Mouse (Mus musculus) lung, adult 18-20 months (tissue): ENCODE measurements around the gene Efna5.

Experiments
- DNase-seq, 2 experiments: peaks; one replicate each; pipeline ENCODE4 v3.0.0; 2022; ENCODE audit warnings: mixed read lengths in 2 of 2

The Efna5 gene

DNA sequence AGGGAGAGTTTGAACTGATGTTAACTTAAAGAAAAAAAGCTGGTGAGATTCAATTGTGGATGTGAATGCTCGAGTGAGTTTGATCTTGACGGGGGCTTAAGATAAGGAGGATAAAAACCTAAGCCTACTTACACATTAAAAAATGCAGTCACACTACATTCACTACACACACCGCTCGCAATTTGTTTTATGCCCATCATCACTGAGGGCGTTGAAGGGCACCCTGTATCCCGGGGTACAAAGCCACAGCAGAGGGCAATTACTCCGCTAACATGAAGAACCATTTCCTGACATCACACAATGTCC, 94.6 kb downstream of the Efna5 start:
- DNase-seq = no peak

DNA sequence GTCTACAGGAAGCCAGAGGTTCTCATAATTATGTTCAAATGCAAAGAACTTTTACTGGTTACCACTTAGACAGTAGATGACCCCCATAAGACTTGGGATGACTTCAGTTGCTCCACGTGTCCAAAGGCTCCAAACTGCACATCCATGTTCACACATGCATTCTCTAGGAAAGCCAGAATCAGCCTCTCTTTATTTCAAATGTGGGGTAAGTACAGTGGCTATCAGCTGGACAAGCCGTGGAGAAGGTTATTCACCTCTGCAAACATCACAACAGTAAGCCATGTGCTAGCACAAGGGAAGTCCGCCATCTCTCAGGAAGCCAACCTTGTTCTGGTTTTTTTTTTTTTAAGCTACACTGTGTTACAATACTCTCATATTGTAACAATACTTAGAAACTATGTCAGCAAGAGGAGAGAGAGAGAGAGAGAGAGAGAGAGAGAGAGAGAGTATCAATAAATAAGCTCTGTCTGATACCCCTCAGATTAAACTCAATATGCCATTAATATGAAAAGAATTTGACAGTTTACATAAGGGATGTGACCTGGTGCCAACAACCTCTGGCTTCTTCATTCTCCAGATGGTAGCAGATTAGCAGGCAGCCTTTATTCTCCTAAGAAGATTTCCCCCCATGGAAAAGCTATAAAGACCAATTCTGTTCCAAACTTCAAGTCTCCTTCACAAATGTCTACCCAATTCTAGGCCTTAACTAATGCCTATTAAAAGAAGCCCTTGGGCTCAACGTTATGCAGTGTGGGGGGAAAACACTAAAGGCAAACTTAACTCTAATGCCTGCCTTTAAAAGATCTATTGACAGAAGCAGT, 95.1 kb downstream of the Efna5 start:
- DNase-seq = no peak

DNA sequence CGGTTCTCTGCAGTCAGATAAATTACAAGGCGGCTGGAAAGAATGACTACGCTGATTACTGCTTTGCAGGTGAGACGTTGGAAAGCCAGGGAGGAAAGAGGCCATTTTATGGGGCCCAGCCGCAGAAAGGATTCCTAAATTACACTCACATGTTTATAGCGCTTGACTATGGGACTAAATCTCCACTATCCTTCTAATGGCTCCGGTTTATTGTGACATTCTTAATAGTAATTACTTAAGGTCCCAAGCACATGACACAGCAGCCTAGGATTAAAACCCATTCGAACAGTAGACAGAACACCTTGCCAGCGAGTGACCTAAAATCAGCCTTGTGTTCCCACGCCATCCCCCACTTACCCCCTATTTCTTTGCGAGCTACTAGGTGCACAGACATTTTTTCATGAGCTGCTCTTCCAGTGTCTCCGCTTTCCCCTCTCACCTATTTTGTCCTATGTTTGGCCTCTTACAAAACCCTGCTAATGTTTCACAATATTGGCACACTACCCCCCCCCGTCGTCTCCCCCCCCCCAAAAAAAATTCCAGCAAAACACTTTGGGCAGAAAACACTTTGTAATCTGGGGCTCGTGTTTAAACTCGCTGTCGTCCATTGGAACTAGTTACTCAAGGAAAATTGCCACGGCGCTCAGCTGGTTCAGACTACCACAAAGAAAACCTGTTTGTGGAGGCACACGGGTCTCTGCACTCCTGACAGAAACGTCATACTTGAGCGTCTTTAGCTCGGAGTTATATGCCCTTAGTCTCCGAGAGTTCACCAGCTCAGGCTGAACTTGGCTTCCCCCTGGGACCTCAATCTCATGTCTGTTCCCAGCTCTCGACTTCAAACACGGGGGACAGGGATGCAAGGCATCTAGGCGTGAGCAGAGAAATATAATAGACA, 96.6 kb downstream of the Efna5 start:
- peak; percentile 14 to 23 for DNase-seq

DNA sequence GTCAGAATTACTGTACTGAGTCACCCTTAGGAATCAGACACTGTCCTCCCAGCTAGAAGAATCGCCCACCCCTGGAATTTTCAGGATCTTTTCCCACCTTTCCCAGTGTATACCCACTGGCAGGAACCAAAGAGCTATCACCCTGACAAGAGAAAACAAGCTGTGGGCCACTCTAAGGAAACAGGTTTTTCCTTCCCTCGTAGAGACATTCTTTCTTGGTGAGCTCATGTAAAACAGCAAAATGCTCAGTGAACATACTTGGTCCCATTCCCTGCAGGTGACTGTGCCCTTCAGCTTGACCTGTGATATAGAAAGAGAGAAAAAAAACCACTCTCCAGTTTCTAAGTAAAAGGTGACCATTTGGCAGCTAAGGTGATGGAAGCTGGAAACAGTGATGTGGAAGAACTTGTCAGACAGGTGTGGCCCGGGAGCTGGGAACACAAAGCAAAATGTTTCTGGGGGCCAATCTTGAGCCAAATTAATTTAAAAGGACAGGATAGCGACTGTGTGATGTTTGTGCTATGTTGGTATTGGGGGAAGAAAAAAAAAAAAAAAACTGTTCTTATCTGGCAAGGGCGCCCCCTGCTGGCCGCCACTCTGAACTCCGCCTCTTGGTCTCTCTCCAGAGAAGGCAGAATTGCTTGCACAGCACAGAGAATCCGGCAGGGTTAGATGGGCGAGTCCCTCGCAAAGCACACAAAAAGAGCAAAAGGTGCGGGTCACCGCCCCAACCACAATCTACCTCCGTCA, 97.4 kb downstream of the Efna5 start:
- DNase-seq = peak; percentile 76 to 82

DNA sequence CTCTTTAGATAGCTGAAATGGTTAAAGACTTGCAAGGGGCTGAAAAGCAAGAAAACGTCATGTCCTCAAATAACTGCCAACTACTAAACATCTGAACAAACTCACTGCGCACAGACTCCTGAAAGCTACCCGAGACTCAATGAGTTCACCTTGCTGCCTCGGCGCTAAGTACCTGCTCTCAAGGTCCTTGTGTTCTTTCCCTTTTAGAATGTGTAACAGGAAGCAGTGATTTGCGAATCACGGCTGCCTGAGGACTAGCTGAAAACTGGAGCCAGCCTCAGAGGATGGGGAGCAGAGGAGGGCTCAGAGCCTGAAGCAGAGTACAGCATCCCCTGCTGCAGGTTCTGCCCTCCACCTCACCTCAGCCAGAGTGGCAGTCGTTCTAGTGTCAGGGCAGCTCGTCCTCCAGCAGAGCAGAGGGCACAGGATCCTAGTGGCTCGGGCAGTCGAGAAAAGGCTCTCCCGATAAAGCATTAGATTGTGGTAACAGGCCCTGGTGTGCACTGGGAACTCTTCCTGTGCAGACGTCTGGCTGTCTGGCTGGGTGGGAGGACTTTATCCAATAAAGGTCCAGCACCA, 98.2 kb downstream of the Efna5 start:
- peak; percentile 22 to 43 for DNase-seq

DNA sequence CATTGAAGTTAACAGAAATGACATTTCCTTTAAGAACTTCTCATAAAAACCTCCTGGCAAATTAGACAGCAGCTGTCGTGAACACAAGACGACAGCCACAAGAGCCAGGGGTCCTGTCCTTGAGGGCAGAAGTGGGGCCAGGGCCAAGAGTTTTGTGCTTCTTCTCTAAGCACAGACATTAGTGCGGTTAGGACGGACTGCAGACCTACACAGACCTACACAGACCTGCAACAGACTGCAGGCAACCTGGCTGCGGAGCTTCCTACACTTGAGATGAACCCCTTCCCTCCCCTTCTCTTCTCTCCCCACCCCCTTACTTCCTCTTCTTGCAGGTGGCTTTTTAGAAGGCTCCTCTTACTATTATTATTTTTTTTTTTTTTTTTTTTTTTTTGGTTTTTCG, 100.0 kb downstream of the Efna5 start:
- no peak for DNase-seq

DNA sequence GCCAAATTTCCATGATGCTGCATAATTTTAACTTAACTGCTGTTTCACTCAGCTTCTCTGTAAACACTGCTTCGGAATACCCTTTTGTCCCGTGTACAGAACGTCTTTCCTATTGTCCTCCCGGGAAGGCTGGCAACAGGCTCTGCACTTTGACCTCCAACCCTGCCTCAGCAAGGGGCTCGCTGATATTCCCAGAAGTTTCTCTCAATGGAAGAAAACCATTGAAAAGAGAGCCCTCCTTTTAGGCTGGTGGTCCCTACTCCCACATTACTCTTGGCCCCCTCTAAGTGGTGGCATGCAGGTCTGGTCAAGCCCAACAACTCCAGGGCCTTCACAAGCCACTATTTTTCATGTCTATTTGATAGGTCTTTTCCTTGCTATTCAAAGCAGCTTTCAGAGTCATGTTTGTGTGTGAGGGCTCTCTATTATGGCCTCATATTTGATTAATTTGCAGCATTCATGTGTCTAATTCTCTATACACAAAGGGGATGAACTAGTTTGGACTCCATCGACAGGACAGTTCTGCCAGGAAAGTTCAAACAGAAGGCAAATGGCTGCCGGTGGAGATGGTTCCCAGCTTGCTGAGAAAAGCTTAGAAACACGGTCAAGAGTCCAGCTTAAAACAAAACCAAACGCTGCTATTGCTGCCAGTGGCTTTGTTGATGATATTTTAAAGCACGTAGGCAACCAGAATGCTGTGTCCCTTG, 103.1 kb downstream of the Efna5 start:
- DNase-seq = no peak

DNA sequence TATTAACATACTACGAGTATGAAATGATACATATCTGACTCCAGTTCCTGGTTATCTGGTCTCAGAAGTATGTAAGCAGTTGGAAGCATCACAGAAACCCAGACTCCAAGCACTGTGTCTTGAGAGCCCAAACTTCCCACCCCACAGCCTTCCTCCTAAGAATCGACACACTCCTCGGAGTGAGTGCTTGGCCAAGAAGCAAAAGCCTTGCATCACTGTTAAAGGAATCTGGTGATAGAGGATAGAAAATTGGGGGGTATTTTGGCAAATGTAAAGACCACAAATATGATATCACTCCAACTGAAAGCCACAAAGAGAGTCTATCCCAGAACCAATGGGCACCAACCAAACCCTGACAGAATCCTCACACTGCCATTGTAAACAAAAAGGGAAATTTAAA, 104.4 kb downstream of the Efna5 start:
- DNase-seq = no peak

DNA sequence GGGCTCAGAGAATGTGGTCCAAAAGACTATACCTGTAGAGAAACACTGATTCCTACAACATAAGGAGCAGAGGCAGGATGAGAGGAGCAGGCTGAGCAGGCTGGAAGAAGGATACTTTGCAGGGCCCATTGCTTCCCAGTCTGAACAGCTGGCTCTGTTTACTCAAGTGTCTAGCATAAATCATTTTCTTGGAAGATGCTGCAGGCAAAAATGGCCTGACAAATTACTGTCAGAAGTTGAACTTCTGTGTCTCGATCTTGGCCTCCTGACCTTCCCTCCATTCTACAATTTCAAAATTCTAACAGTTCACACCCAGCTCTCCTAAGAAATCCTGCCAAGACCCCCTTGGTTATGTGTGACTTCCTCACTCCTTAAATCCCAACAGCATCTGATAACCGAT, 105.1 kb downstream of the Efna5 start:
- DNase-seq = peak in 1 of 2 experiments; percentile 21

DNA sequence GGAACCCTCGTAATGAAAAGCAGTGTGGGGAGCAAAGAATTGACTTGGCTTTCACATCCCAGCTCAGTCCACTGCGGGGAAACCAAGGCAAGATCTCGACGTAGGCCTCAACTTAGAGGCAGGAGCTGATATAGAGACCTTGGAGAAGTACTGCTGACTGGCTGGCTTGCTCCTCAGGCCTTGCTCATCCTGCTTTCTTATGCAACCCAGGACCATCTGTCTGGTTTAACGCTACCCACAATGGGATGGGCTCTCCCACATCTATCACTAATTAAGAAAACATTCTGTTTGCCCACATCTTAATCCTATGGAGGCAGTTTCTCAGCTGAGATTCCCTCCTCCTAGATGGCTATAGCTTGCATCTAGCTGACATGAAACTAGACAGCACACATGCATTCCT, 105.7 kb downstream of the Efna5 start:
- no peak for DNase-seq

DNA sequence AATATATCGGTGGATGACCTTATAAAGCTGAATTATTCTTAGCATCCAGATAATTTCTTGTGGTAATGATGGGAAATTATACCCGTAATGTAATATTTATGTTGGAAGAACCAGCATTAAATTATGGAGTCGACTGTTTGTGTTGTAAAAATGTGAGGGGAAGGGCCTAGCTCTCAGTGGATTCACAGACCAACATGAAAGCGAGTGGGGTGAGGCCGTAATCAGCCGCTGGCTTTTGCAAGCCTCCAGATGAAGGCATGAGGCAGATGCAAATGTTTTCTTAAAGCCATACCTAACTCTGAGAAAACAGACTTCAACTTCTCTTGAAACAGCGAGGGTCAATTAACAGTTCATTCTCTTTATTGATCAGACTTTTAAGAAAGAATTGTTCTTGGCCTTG, 106.4 kb downstream of the Efna5 start:
- no peak for DNase-seq

DNA sequence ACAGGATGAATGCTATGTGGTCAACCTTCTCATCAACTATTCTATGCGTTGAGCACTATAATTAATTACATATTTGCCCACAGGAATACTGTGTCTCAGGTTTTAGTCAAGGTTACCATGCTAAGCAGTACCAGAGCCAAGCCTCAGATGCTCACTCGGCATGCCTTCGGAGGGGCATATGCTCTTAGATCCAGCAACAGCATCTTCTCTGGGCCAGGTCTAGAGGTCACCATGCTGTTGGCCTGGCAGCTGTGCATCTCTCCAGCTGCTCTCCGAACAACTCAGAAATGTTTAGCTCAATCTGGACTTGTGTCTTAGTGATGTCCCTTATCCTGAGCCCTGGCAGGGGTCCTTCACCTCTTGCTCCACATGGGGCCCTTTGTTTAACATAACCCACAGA, 114.4 kb downstream of the Efna5 start:
- DNase-seq = no peak

DNA sequence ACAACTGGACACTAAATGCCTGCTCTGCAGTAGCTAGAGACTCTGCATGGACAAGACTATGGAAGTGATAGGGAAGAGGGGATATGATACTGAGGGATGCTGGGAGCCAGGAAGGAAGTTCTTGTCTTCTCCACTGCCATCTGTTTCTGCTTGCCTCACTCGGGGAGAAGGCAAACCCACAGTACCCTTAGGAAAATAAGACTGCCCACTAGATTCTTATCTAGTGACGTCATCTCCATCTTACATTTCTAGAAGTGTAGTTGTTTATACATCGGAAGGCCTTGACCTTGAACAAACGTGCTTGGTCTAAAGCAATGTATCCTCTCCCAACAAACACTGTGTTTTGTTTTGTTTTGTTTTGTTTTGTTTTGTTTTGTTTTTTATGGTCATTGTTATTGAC, 116.0 kb downstream of the Efna5 start:
- no peak for DNase-seq

DNA sequence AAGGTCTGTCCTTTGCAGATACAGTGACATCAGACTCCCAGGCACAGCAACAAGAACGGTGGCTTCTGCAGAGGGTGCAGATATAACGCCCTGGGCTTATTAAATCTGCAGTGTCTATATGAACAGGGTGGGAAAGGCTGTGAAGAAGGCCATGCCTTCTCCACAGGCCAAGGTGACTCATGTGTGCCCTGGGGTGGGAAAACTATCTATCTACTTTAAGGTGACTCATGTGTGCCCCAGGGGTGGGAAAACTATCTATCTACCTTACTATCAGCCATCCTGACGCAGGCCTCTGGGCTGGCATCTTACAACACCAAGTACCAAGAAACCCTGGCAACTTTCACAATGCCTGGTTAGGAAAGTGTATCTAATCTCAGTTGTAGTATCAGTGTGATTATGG, 124.2 kb downstream of the Efna5 start:
- no peak for DNase-seq

DNA sequence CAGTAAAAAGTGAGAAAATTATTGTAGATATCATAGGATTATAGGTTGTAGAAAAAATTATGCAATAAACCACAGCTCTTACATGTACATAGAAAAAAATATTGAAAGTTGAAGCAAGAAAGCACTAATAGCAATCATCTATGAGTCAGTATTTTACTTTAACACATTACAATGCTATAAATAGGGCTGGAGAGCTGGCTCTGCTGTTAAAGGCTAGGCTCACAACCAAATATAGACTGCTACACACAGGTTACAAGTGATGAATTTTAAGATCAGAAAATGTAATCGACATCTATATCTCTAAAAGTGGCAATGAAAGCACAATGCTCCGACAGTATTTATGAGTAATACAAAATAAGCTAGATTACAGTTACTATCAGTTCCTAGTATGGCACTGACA, 125.5 kb downstream of the Efna5 start:
- no peak for DNase-seq

DNA sequence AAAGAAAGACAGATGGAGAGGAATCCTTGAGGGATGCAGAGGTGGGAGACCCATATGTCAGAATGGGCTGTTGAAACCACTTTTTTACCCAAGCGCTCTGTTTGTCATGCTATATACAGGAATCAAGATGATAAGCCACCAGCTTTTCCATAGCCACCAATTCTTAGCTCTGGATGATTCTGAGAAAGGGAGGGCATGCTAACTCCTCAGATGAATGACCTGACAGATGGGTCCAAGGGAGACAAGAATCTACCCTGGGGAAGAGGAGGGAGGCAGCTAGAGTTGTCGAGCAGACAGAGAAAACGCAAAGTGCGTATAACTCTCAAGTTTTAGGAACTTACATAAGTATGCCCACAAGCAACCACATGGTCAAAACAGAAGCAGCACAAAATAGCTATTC, 126.5 kb downstream of the Efna5 start:
- no peak for DNase-seq

DNA sequence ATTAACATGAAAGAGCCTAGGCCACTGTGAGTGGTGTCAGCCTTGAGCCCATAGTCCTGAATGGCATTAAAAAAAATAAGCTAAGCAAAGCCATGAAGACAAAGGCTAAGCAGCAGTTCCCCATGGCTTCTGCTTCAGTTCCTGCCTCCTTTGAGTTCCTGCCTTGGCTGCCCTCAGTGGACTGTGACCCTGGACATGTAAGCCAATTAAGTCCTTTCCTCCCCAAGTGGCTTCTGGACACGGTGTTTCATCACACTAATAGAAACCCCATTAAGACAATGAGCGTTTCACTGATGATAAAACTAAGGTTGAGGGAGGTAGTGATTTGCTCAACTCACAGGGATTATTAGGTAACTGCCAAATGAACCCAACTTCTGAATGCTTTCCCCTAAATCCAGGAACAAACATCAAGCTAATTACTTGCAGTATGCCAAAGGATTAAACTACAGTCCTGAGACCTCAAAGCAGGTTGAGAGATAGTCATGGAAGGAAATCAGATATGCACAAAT, 128.7 kb downstream of the Efna5 start:
- DNase-seq = no peak

DNA sequence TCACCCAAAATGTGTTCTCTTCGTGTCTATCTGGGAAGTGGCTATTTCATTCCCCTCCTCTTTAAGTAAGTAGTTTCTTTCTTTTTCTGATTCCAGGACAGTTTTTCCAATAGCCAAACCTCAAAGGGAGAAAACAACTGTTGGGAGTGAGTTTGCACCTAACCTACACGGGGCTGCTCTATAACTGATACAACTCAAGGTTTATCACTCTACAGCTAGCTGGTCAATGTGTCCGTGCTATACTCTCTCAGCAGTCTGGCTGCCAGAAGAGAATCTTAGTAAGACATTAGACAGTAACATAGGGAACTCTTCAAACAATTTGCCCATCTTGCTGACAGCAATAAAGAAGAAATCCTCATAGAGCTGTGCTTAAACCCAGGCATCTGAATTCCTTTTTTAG, 130.5 kb downstream of the Efna5 start:
- no peak for DNase-seq

DNA sequence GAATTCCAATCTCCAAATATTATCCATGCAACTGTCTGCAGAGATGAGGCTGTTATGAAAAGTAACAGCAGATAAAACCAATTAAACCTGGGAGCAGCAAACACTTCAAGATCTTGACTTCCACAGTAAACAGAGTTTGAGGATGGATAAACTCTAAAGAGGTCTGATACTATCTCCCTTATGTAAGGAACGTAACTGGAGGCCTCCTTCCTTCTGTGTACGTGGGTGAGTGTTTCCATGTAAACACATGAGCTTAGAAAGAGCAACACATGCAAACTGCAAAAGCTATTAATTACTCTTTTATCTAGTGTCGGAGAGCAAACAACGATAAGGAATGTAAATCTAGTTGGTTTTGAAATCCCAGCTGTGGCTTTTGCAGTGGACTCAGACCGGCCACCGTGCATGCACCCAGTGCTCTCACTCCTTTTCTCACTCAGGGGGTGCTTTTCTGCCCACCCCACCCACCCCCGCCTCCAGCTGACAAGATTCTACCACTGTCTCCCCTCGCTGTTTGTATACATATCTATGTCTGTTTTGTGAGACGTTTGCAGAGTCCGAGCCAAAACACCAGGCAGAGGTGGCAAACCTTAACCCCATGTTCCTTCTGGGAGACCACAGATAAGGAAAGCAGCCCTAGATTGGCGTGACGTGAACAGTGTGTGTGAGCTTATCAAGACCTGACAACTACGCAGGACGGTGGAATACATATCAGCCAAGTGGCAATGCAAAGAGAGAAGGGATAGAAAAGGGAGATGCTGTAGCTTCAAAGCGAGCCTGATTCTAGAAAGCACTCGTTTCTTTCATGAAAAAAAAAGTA, 132.1 kb downstream of the Efna5 start:
- no peak for DNase-seq

DNA sequence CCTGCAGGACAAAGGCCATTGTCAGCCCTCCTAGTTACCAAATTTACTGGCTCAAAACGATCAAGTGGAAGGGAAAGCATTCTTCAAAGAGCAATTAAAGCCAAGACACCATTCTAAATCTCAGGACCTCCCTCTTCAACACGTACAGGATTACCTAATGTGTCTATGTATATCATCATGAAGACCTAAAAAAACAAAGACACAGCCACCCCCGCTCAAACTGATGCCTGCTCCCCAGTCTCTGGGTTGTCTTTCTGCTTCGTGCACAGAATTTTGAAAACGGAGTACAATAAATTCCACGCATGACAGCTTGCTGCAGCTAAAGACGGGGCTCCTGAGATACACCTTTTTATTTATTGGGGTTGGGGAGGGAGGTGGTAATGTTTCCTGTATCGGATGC, 133.7 kb downstream of the Efna5 start:
- no peak for DNase-seq

DNA sequence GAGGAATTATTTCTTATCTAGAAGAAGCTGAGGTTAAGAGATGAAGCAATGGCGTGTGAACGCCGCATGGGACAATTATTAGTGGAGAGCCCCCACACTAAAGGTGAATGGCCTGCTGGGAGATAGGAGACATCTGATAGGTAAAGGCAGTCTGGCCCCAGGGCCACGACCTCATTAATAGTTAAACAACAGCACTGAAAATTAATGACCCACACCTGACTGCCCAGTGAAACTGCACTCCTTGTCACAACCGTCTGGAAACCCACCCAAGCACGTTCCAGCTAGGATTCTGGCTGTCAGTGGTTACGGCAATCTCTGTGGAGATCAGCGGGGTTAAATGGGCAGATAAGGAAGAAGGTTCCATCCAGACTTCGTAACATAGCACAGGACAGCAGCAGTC, 134.3 kb downstream of the Efna5 start:
- no peak for DNase-seq
